Mouse (Mus musculus): Measurements from ENCODE around the gene Mex3a. TPM values are rescaled to one million over a fixed set of nuclear protein-coding genes. Genes with fewer than 3 reads are reported as not detected.
A peak's percentile ranks its signal among the peaks of the same experiment; 100 is the strongest.

Mex3a gene
- total and polyA plus RNA-seq, 3 experiments: 1.1 to 4.9 (median 2.5) TPM

DNA sequence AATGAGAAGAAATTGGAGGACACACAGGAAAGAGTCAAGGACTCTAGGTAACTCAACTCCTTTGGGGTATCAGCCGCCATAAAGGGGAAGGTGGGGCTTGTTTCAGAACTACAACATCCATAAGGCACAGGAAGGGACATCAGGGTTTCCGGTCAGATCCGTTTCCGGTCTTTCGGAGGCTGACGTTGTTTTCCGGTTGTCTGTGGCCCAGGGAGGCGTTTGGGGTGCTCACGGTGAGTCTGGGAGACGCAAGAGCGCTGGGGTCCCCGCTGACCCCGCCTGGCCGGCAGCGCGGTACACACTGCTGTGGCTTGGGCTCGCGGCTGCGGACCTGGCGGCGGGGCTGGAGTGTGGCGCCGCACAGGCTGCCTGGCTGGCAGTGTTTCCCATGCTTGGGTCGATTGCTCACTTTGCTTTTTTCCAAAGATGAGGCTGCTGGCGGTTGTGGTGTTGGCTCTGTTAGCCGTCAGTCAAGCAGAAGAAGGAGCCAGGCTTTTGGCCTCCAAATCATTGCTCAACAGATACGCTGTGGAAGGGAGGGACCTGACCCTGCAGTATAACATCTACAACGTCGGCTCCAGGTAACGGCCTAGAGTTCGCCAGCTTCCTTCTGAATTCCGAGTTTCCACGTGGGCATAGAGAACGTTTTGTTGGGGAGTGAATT lies 47.4 kb downstream of the Mex3a start (continued):
- TF ChIP-seq HCFC1 (IDR thresholded peaks at IDR 0.05; ENCODE audit: low read depth, low read length): peak; percentile 99

DNA sequence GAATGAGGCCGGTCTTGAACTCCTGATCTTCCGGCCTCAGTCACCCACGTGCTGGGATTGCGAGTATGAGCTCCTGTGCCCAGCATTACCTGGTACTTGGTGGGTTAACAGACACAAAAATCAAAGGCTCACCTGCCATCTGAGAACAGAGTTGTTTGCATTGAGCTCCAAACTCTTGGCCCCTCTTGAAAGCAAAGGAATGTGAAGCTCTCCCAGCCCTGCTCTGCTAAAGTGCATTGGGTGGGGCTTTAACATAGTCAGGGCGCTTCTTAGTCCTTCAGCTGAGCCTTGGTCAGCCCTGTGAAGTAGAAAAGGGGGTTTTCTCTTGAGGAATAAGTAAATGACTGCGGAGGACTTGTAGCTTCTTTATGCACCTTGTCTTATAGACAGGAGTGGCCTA lies 53.6 kb downstream of the Mex3a start:
- Histone ChIP-seq H3K27me3 (replicated peaks) (no peaks in the 10 kb centered on the region), H3K4me2 (ENCODE audit: insufficient read depth, low read depth, poor library complexity, severe bottlenecking) (no peak overlapping the region), H3K27ac (ENCODE audit: insufficient read depth, low read depth) (no peak overlapping the region), H3K79me2 (replicated peaks; ENCODE audit: control insufficient read depth, extremely low read depth, insufficient read depth, poor library complexity, severe bottlenecking) (peaks cover 12% of the 10 kb centered on the region), H3K36me3 (replicated peaks in 1 of 2; ENCODE audit: control insufficient read depth in 1 of 2, insufficient read depth in 1 of 2, low read length in 1 of 2) (peaks cover 46 to 73% of the 10 kb centered on the region in 2 experiments), H3K9ac (ENCODE audit: insufficient read depth, low read depth) (no peak overlapping the region), H3K9me3 (replicated peaks; ENCODE audit: low read length) (no peaks in the 10 kb centered on the region), H3K4me3 (replicated peaks in 1 of 3; ENCODE audit: low read depth in 2 of 3, low read length in 2 of 3, poor library complexity in 1 of 3) (no peak overlapping the region), H3K4me1 (ENCODE audit: control insufficient read depth in 1 of 2, insufficient read depth in 2 of 2) (peaks cover 2 to 12% of the 10 kb centered on the region in 2 experiments; a peak in 2 of 4 replicates)
- no peak for DNase-seq (ENCODE audit: extremely low read depth)
- in situ Hi-C loops (cut with MboI; ENCODE audit: low pct_ligation_motif_present, low pct_unique_long_range_greater_than_20kb, low sequenced_read_pairs): no loop called here
- no peak for TF ChIP-seq NELFE (IDR thresholded peaks at IDR 0.05; ENCODE audit: low read depth, low read length)
- no peak for TF ChIP-seq E2F4 (IDR thresholded peaks at IDR 0.05; ENCODE audit: insufficient replicate concordance, low read depth, low read length)
- dilution Hi-C loops (cut with MboI; ENCODE audit: extremely low pct_ligation_motif_present, extremely low pct_unique_long_range_greater_than_20kb, low sequenced_read_pairs): no loop called here

DNA sequence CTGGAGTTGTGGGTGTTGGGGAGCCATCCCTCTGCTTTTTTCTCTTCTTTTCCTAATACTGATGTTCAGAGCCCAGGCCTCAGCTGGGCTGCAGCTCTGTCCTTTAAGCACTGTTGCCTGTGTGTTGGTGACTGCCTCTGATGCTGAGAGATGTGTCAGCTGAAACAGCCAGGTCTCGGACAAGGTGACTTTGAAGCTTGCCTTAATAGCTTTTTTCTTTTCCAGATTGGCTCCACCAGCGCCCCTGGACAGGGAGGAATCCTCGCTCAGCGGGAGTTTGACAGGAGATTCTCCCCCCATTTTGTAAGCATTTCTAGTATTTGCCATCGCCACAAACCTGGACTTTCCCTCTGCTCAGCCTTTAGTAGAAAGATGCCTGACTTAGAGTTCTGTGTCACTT lies 54.4 kb downstream of the Mex3a start:
- no peak overlapping the region for H3K27ac ChIP-seq (ENCODE audit: insufficient read depth, low read depth)
- peaks cover 41 to 76% of the 10 kb centered on the region in 2 experiments for H3K36me3 ChIP-seq (replicated peaks in 1 of 2; ENCODE audit: control insufficient read depth in 1 of 2, insufficient read depth in 1 of 2, low read length in 1 of 2)
- H3K79me2 ChIP-seq (replicated peaks; ENCODE audit: control insufficient read depth, extremely low read depth, insufficient read depth, poor library complexity, severe bottlenecking): peaks cover 7% of the 10 kb centered on the region
- no peak overlapping the region for H3K4me3 ChIP-seq (replicated peaks in 1 of 3; ENCODE audit: low read depth in 2 of 3, low read length in 2 of 3, poor library complexity in 1 of 3)
- no peak for DNase-seq (ENCODE audit: extremely low read depth)
- H3K27me3 ChIP-seq (replicated peaks): no peaks in the 10 kb centered on the region
- dilution Hi-C loops (cut with MboI; ENCODE audit: extremely low pct_ligation_motif_present, extremely low pct_unique_long_range_greater_than_20kb, low sequenced_read_pairs): no loop called here
- H3K4me2 ChIP-seq (ENCODE audit: insufficient read depth, low read depth, poor library complexity, severe bottlenecking): no peak overlapping the region
- H3K9ac ChIP-seq (ENCODE audit: insufficient read depth, low read depth): no peak overlapping the region
- in situ Hi-C loops (cut with MboI; ENCODE audit: low pct_ligation_motif_present, low pct_unique_long_range_greater_than_20kb, low sequenced_read_pairs): no loop called here
- TF ChIP-seq BHLHE40 (IDR thresholded peaks at IDR 0.05; ENCODE audit: low read depth, low read length): no peak
- no peak for TF ChIP-seq PAX5 (IDR thresholded peaks at IDR 0.05; ENCODE audit: low read length)
- no peak for TF ChIP-seq HCFC1 (IDR thresholded peaks at IDR 0.05; ENCODE audit: low read depth, low read length)
- TF ChIP-seq MYC (IDR thresholded peaks at IDR 0.05; ENCODE audit: low read depth, low read length): no peak
- H3K9me3 ChIP-seq (replicated peaks; ENCODE audit: low read length): no peaks in the 10 kb centered on the region
- peaks cover 2 to 9% of the 10 kb centered on the region in 2 experiments; a peak in 1 of 4 replicates for H3K4me1 ChIP-seq (ENCODE audit: control insufficient read depth in 1 of 2, insufficient read depth in 2 of 2)

DNA sequence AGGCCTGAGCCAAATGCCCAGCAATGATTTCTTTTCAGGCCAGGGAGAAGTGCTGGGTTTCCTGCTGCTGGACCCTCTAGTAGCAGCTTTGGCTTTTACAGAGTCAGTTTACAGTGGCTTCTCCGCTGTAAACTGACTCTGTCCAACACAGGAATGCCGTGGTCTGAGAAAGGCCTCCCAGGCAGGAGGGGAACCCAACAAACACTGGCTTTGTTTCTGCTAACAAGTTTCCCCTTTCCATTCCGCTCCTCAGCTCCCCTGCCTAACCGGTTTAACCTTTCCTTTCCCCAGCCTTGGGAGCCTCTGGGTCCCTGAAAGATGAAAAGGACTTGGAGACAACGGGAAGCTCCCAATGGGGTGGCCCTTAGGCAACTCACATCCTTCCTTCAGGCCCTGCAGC lies 58.1 kb downstream of the Mex3a start:
- DNase-seq (ENCODE audit: extremely low read depth): no peak
- no peak overlapping the region for H3K4me3 ChIP-seq (replicated peaks in 1 of 3; ENCODE audit: low read depth in 2 of 3, low read length in 2 of 3, poor library complexity in 1 of 3)
- H3K9me3 ChIP-seq (replicated peaks; ENCODE audit: low read length): no peaks in the 10 kb centered on the region
- TF ChIP-seq USF1 (IDR thresholded peaks at IDR 0.05; ENCODE audit: low read depth, low read length) (no peak), ZC3H11A (IDR thresholded peaks at IDR 0.05; ENCODE audit: low read depth, low read length) (no peak), ETS1 (conservative IDR thresholded peaks at IDR 0.05; ENCODE audit: low read depth, low read length) (no peak), ZKSCAN1 (IDR thresholded peaks at IDR 0.05; ENCODE audit: borderline replicate concordance, low read depth, low read length) (no peak), MEF2A (IDR thresholded peaks at IDR 0.05; ENCODE audit: borderline replicate concordance, low read depth, low read length) (no peak), ZMIZ1 (IDR thresholded peaks at IDR 0.05; ENCODE audit: low read depth, low read length) (no peak), E2F4 (IDR thresholded peaks at IDR 0.05; ENCODE audit: insufficient replicate concordance, low read depth, low read length) (no peak)
- no peaks in the 10 kb centered on the region for H3K79me2 ChIP-seq (replicated peaks; ENCODE audit: control insufficient read depth, extremely low read depth, insufficient read depth, poor library complexity, severe bottlenecking)
- H3K9ac ChIP-seq (ENCODE audit: insufficient read depth, low read depth): no peak overlapping the region
- H3K27me3 ChIP-seq (replicated peaks): no peaks in the 10 kb centered on the region
- peaks cover 10 to 29% of the 10 kb centered on the region in 2 experiments for H3K4me1 ChIP-seq (ENCODE audit: control insufficient read depth in 1 of 2, insufficient read depth in 2 of 2)
- dilution Hi-C loops (cut with MboI; ENCODE audit: extremely low pct_ligation_motif_present, extremely low pct_unique_long_range_greater_than_20kb, low sequenced_read_pairs) (no loop called here), in situ Hi-C loops (cut with MboI; ENCODE audit: low pct_ligation_motif_present, low pct_unique_long_range_greater_than_20kb, low sequenced_read_pairs) (no loop called here)
- peaks cover 25 to 54% of the 10 kb centered on the region in 2 experiments for H3K36me3 ChIP-seq (replicated peaks in 1 of 2; ENCODE audit: control insufficient read depth in 1 of 2, insufficient read depth in 1 of 2, low read length in 1 of 2)
- H3K4me2 ChIP-seq (ENCODE audit: insufficient read depth, low read depth, poor library complexity, severe bottlenecking): no peak overlapping the region
- H3K27ac ChIP-seq (ENCODE audit: insufficient read depth, low read depth): no peak overlapping the region

Data from CH12.LX (cell line).